Mouse (Mus musculus) T-cell, adult 2 months (primary cell): ENCODE measurements at regions not wholly inside any gene's neighbourhood (a gene's known extent, or its start where the extent isn't known, plus 50 kb on each side); places are given as distances from the start of the nearest gene placed in this dataset.

Experiments used
- DNase-seq: peaks from one replicate; pipeline ENCODE4 v3.0.0; 2022; ENCODE audit warnings: low spot score

- no peak for DNase-seq
These were observed 230.1 kb upstream of the Adgrl2 start for GRCm38 (mm10) chr3:149220304-149220951.

GRCm38 (mm10) chr3:149219381-149220303, 229.3 kb upstream of the Adgrl2 start:
- DNase-seq, result no peak

- DNase-seq, result no peak
These were observed 227.8 kb upstream of the Adgrl2 start for GRCm38 (mm10) chr3:149217916-149218803.

- no peak for DNase-seq
These were observed 226.5 kb upstream of the Adgrl2 start for GRCm38 (mm10) chr3:149216759-149217400.

- DNase-seq, result no peak
These were observed 225.3 kb upstream of the Adgrl2 start for GRCm38 (mm10) chr3:149215691-149216090.

- no peak for DNase-seq
These were observed 221.6 kb upstream of the Adgrl2 start for GRCm38 (mm10) chr3:149211909-149212308.

GRCm38 (mm10) chr3:149209260-149209659, 218.9 kb upstream of the Adgrl2 start:
- no peak for DNase-seq

GRCm38 (mm10) chr3:149203451-149203850, 213.1 kb upstream of the Adgrl2 start:
- DNase-seq, result no peak

GRCm38 (mm10) chr3:149196477-149197185, 206.3 kb upstream of the Adgrl2 start:
- DNase-seq, result no peak

- no peak for DNase-seq
These were observed 200.7 kb upstream of the Adgrl2 start for GRCm38 (mm10) chr3:149190856-149191576.

GRCm38 (mm10) chr3:149184136-149184551, 193.8 kb upstream of the Adgrl2 start:
- DNase-seq, result no peak

GRCm38 (mm10) chr3:149182095-149182494, 191.7 kb upstream of the Adgrl2 start:
- no peak for DNase-seq

- no peak for DNase-seq
These were observed 189.8 kb upstream of the Adgrl2 start for GRCm38 (mm10) chr3:149180129-149180528.

GRCm38 (mm10) chr3:149179486-149180116, 189.2 kb upstream of the Adgrl2 start:
- DNase-seq, result no peak

- DNase-seq, result no peak
These were observed 188.5 kb upstream of the Adgrl2 start for GRCm38 (mm10) chr3:149178891-149179290.

GRCm38 (mm10) chr3:149174689-149175390, 184.5 kb upstream of the Adgrl2 start:
- DNase-seq, result no peak

GRCm38 (mm10) chr3:149173537-149173936, 183.2 kb upstream of the Adgrl2 start:
- no peak for DNase-seq

GRCm38 (mm10) chr3:149171766-149172165, 181.4 kb upstream of the Adgrl2 start:
- no peak for DNase-seq

- no peak for DNase-seq
These were observed 179.8 kb upstream of the Adgrl2 start for GRCm38 (mm10) chr3:149170191-149170590.
